ENCODE assay signal across 26 mouse cellular contexts in the genomic region with DNA sequence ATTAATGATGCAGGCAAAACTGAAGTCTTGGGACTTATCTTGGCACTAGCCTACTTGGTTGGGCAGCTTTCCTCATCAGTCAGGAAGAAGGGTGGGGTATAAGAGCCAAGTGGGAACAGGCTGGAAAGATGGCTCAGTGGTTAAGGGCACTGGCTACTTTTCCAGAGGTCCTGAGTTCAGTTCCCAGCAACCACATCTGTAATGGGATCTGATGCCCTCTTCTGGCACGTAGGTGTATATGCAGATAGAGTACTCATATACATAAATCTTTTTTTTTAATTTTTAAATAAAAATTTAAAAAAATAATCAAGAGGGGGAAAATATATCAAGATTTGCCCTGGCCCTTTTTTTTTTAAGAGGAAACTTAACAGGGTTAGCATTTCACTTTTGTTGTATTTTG. TPM values are rescaled to one million over a fixed set of nuclear protein-coding genes. Genes with fewer than 3 reads are reported as not detected.
A peak's percentile ranks its signal among the peaks of the same experiment; 100 is the strongest.
DNase-seq lines count a peak whose midpoint lies in the region; ATAC-seq and TF ChIP-seq lines count a peak whose summit lies in the region.
"Had no signal": no experiment of that assay in that cellular context is flagged by ENCODE, and none has a peak within 500 bp of the region (broad histone marks: within the 10 kb centered on the region; RNA-seq: fewer than 3 reads in every experiment).

No protein-coding gene starts in this region.

- H3K27me3 ChIP-seq in lung, postnatal 0 days (replicated peaks; ENCODE audit: insufficient read depth, low read length): no peaks in the 10 kb centered on the region
- no peaks in the 10 kb centered on the region for H3K27me3 ChIP-seq in MEL (ENCODE audit: control insufficient read depth in 1 of 2, insufficient read depth in 2 of 2, low read length in 2 of 2)
- H3K27me3 ChIP-seq: forebrain, embryonic 15.5 days; heart, embryonic 13.5 days had no signal

- no peaks in the 10 kb centered on the region for H3K36me3 ChIP-seq in lung, postnatal 0 days (ENCODE audit: insufficient read depth, low read length)
- peaks cover 0 to 3% of the 10 kb centered on the region in 2 experiments; a peak in 1 of 4 replicates for H3K36me3 ChIP-seq in MEL (ENCODE audit: control insufficient read depth in 1 of 2, insufficient read depth in 2 of 2, low read length in 2 of 2)
- H3K36me3 ChIP-seq: embryonic facial prominence, embryonic 10.5 days; forebrain, embryonic 15.5 days; heart, embryonic 13.5 days; limb, embryonic 15.5 days; midbrain, embryonic 12.5 days had no signal

- TF ChIP-seq RAD21 in MEL (IDR thresholded peaks at IDR 0.05; ENCODE audit: low read depth, low read length): peak; percentile 49

- DNase-seq in gastrocnemius, adult 2 months: no peak
- no peak for DNase-seq in gastrocnemius, postnatal 4 days (ENCODE audit: low spot score in 2 of 2)
- no peak for DNase-seq in layer of hippocampus, adult 2 months (ENCODE audit: low spot score in 2 of 2)
- no peak for DNase-seq in layer of hippocampus, postnatal 10 days (ENCODE audit: low spot score in 2 of 2)
- DNase-seq in lung, postnatal 0 days (ENCODE audit: low spot score): no peak
- DNase-seq in lung, postnatal 25 days (ENCODE audit: low spot score): no peak
- peak; percentile 45 for DNase-seq in MEL (ENCODE audit: low read depth, low spot score)
- DNase-seq in retina, postnatal 1 day: no peak
- DNase-seq: adrenal gland, adult 2 months; B cell, adult 2 months; cerebellum, adult 18-20 months; gastrocnemius, postnatal 10 days; heart, adult 18-20 months; kidney, adult 9 months; kidney, postnatal 36 days; left cerebral cortex, postnatal 4 days; right cerebral cortex, postnatal 14 days; thymus, postnatal 14 days had no signal

- no peak for TF ChIP-seq POLR2A in MEL (IDR thresholded peaks at IDR 0.05; ENCODE audit: control insufficient read depth in 1 of 2, insufficient read depth in 1 of 2, low read depth in 1 of 2, low read length in 2 of 2, poor library complexity in 1 of 2)

- no peaks in the 10 kb centered on the region for H3K9me3 ChIP-seq in lung, postnatal 0 days (ENCODE audit: low read length)
- H3K9me3 ChIP-seq in MEL (replicated peaks; ENCODE audit: insufficient read depth, low read length): no peaks in the 10 kb centered on the region
- H3K9me3 ChIP-seq: embryonic facial prominence, embryonic 10.5 days; forebrain, embryonic 15.5 days; heart, embryonic 13.5 days; limb, embryonic 15.5 days; midbrain, embryonic 12.5 days had no signal

- 24% methylated on average over 1 of the region's 1 CpGs for WGBS in lung, postnatal 0 days

- H3K4me2 ChIP-seq in lung, postnatal 0 days (replicated peaks; ENCODE audit: low read depth, low read length): no peak overlapping the region
- H3K4me2 ChIP-seq: forebrain, embryonic 15.5 days; heart, embryonic 13.5 days; hindbrain, embryonic 14.5 days; limb, embryonic 15.5 days; midbrain, embryonic 12.5 days had no signal

- H3K27ac ChIP-seq in gastrocnemius, adult 2 months: no peak overlapping the region
- H3K27ac ChIP-seq in layer of hippocampus, adult 2 months: no peak overlapping the region
- no peak overlapping the region for H3K27ac ChIP-seq in lung, postnatal 0 days (ENCODE audit: low read length)
- H3K27ac ChIP-seq in MEL (ENCODE audit: control insufficient read depth, low read depth, low read length): no peak overlapping the region
- H3K27ac ChIP-seq: embryonic facial prominence, embryonic 10.5 days; forebrain, embryonic 15.5 days; heart, embryonic 13.5 days; hindbrain, embryonic 14.5 days; limb, embryonic 15.5 days; midbrain, embryonic 12.5 days had no signal

- no peak overlapping the region for H3K9ac ChIP-seq in lung, postnatal 0 days (replicated peaks; ENCODE audit: low read depth)
- no peak overlapping the region for H3K9ac ChIP-seq in MEL (ENCODE audit: control insufficient read depth, low read depth, low read length, poor library complexity, severe bottlenecking)
- H3K9ac ChIP-seq: forebrain, embryonic 15.5 days; heart, embryonic 13.5 days; hindbrain, embryonic 14.5 days; limb, embryonic 15.5 days; midbrain, embryonic 12.5 days had no signal

- ATAC-seq in lung, postnatal 0 days: no peak
- ATAC-seq: forebrain, embryonic 15.5 days had no signal

- intact Hi-C loops in gastrocnemius, adult 2 months (cut with DNase I): no loop called here

- no peaks in the 10 kb centered on the region; the same call in 1 of the 2 replicates for H3K79me2 ChIP-seq in MEL (ENCODE audit: control insufficient read depth, insufficient read depth, low read length, poor library complexity)

- no peak overlapping the region for H3K4me3 ChIP-seq in gastrocnemius, adult 2 months
- no peak overlapping the region for H3K4me3 ChIP-seq in layer of hippocampus, adult 2 months
- no peak overlapping the region for H3K4me3 ChIP-seq in lung, postnatal 0 days (ENCODE audit: low read depth, low read length)
- H3K4me3 ChIP-seq in MEL (ENCODE audit: control insufficient read depth in 1 of 2, insufficient read depth in 1 of 2, low read depth in 2 of 2, low read length in 2 of 2): no peak overlapping the region
- H3K4me3 ChIP-seq: embryonic facial prominence, embryonic 10.5 days; forebrain, embryonic 15.5 days; heart, embryonic 13.5 days; limb, embryonic 15.5 days; midbrain, embryonic 12.5 days had no signal

- 0 out of 2 replicates have a peak, but pooled peaks cover 3% of the 10 kb centered on the region for H3K4me1 ChIP-seq in lung, postnatal 0 days (ENCODE audit: insufficient read depth, low read depth, low read length)
- peaks cover 0 to 10% of the 10 kb centered on the region in 2 experiments; a peak in 2 of 4 replicates for H3K4me1 ChIP-seq in MEL (ENCODE audit: control insufficient read depth in 1 of 2, insufficient read depth in 2 of 2, low read length in 2 of 2)

- no peak for TF ChIP-seq EP300 in lung, postnatal 0 days (IDR thresholded peaks at IDR 0.05)
- TF ChIP-seq EP300 in MEL (IDR thresholded peaks at IDR 0.05; ENCODE audit: low read depth in 1 of 2, low read length in 2 of 2): no peak

- TF ChIP-seq CTCF in gastrocnemius, adult 2 months (IDR thresholded peaks at IDR 0.05): peak; percentile 40
- TF ChIP-seq CTCF in layer of hippocampus, adult 2 months (conservative IDR thresholded peaks at IDR 0.05): peak; percentile 55
- TF ChIP-seq CTCF in lung, postnatal 0 days (IDR thresholded peaks at IDR 0.05): peak; percentile 30; the same call in 1 of the 2 replicates
- TF ChIP-seq CTCF in MEL (IDR thresholded peaks at IDR 0.05 in 2 of 3, conservative IDR thresholded peaks at IDR 0.05 in 1 of 3; ENCODE audit: control insufficient read depth in 1 of 3, insufficient read depth in 1 of 3, low read depth in 2 of 3, low read length in 3 of 3, poor library complexity in 1 of 3, severe bottlenecking in 1 of 3): peak; percentile 30 to 47 (median 31); a peak in 4 of 6 replicates

TF ChIP-seq in MEL, 35 proteins besides CTCF, POLR2A, EP300 and RAD21 (continues in another document):
- TF ChIP-seq ZC3H11A (IDR thresholded peaks at IDR 0.05; ENCODE audit: low read depth, low read length) (peak; percentile 63), POLR2AphosphoS2 (IDR thresholded peaks at IDR 0.05; ENCODE audit: low read length) (no peak)

RNA-seq across cellular contexts. Expression of a gene that starts 1.6 kb away (rescaled TPM):
- total RNA-seq in gastrocnemius, adult 2 months (2021): 100 to 1,000 TPM; 223 to 228 TPM
- 100 to 1,000 TPM in 1 of 2 experiments, 10 to 100 TPM in 1; 96.7 to 121 TPM for total RNA-seq in gastrocnemius, postnatal 4 days (2021)
- total RNA-seq in layer of hippocampus, adult 2 months (2021): 10 to 100 TPM; 79.2 to 82.4 TPM
- total RNA-seq in layer of hippocampus, postnatal 10 days (2021): 10 to 100 TPM; 41.7 to 47.2 TPM
- 11.0 TPM in 2 replicates for polyA plus RNA-seq in lung, postnatal 0 days (2015; fragmentation: Nextera tagmentation; extraction: Ambion mirVana)
- 3.6 and 4.3 TPM in 2 replicates for total RNA-seq in MEL (2012; rRNA removed)
- polyA plus RNA-seq in MEL (2012; ENCODE audit: insufficient read depth in 1 of 2, insufficient read length in 2 of 2, low read depth in 1 of 2, low replicate concordance in 2 of 2, missing spikeins in 1 of 2): 10 to 100 TPM in 1 of 2 experiments, not detected in 1; 13.9 TPM

RNA-seq across cellular contexts. Expression of a gene that starts 22.0 kb away (rescaled TPM):
- total RNA-seq in gastrocnemius, adult 2 months (2021): 1 to 10 TPM; 9.3 to 9.8 TPM
- total RNA-seq in gastrocnemius, postnatal 4 days (2021): 10 to 100 TPM; 21.7 to 33.0 TPM
- total RNA-seq in layer of hippocampus, adult 2 months (2021): 100 to 1,000 TPM; 854 to 892 TPM
- total RNA-seq in layer of hippocampus, postnatal 10 days (2021): 100 to 1,000 TPM; 644 to 646 TPM
- polyA plus RNA-seq in lung, postnatal 0 days (2015; fragmentation: Nextera tagmentation; extraction: Ambion mirVana): 2.9 and 5.0 TPM in 2 replicates
- 1.5 and 4.0 TPM in 2 replicates for total RNA-seq in MEL (2012; rRNA removed)
- polyA plus RNA-seq in MEL (2012; ENCODE audit: insufficient read depth in 1 of 2, insufficient read length in 2 of 2, low read depth in 1 of 2, low replicate concordance in 2 of 2, missing spikeins in 1 of 2): 10 to 100 TPM in 1 of 2 experiments, not detected in 1; 24.0 TPM
- polyA plus RNA-seq: midbrain, embryonic 12.5 days; neural tube, embryonic 11.5 days had no signal

RNA-seq across cellular contexts. Expression of a gene that starts 36.4 kb away (rescaled TPM):
- total RNA-seq in gastrocnemius, adult 2 months (2021): not detected
- not detected for total RNA-seq in gastrocnemius, postnatal 4 days (2021)
- total RNA-seq in layer of hippocampus, adult 2 months (2021): 1 to 10 TPM in 1 of 2 experiments, not detected in 1; 1.3 TPM
- 1 to 10 TPM in 1 of 2 experiments, not detected in 1; 2.4 TPM for total RNA-seq in layer of hippocampus, postnatal 10 days (2021)
- 0.08 TPM in 1 of 2 replicates, not detected in the other for polyA plus RNA-seq in lung, postnatal 0 days (2015; fragmentation: Nextera tagmentation; extraction: Ambion mirVana)
- not detected in 2 replicates for total RNA-seq in MEL (2012; rRNA removed)
- polyA plus RNA-seq in MEL (2012; ENCODE audit: insufficient read depth in 1 of 2, insufficient read length in 2 of 2, low read depth in 1 of 2, low replicate concordance in 2 of 2, missing spikeins in 1 of 2): under 1 TPM in 1 of 2 experiments, not detected in 1; 0.10 TPM
- total RNA-seq: heart, adult 18-20 months; heart, postnatal 25 days; left cerebral cortex, postnatal 4 days had no signal
- polyA plus RNA-seq: heart, embryonic 13.5 days; midbrain, embryonic 12.5 days had no signal

RNA-seq across cellular contexts. Expression of a gene that starts 41.9 kb away (rescaled TPM):
- 1 to 10 TPM; 2.5 to 7.6 TPM for total RNA-seq in gastrocnemius, adult 2 months (2021)
- total RNA-seq in gastrocnemius, postnatal 4 days (2021): 10 to 100 TPM; 12.9 to 15.0 TPM
- 10 to 100 TPM; 12.3 to 14.4 TPM for total RNA-seq in layer of hippocampus, adult 2 months (2021)
- 10 to 100 TPM; 16.0 to 17.6 TPM for total RNA-seq in layer of hippocampus, postnatal 10 days (2021)
- 9.8 and 10.3 TPM in 2 replicates for polyA plus RNA-seq in lung, postnatal 0 days (2015; fragmentation: Nextera tagmentation; extraction: Ambion mirVana)
- total RNA-seq in MEL (2012; rRNA removed): 0.19 TPM in 1 of 2 replicates, not detected in the other
- polyA plus RNA-seq in MEL (2012; ENCODE audit: insufficient read depth in 1 of 2, insufficient read length in 2 of 2, low read depth in 1 of 2, low replicate concordance in 2 of 2, missing spikeins in 1 of 2): under 1 TPM in 1 of 2 experiments, not detected in 1; 0.13 TPM

RNA-seq across cellular contexts. Expression of a gene that starts 48.1 kb away (rescaled TPM):
- total RNA-seq in gastrocnemius, adult 2 months (2021): 1 to 10 TPM in 1 of 2 experiments, under 1 TPM in 1; 0.71 to 1.4 TPM
- under 1 TPM in 1 of 2 experiments, not detected in 1; 0.10 TPM for total RNA-seq in gastrocnemius, postnatal 4 days (2021)
- under 1 TPM; 0.27 to 0.38 TPM for total RNA-seq in layer of hippocampus, adult 2 months (2021)
- total RNA-seq in layer of hippocampus, postnatal 10 days (2021): under 1 TPM in 1 of 2 experiments, not detected in 1; 0.43 TPM
- polyA plus RNA-seq in lung, postnatal 0 days (2015; fragmentation: Nextera tagmentation; extraction: Ambion mirVana): 0.29 and 0.30 TPM in 2 replicates
- not detected in 2 replicates for total RNA-seq in MEL (2012; rRNA removed)
- under 1 TPM in 1 of 2 experiments, not detected in 1; 0.24 TPM for polyA plus RNA-seq in MEL (2012; ENCODE audit: insufficient read depth in 1 of 2, insufficient read length in 2 of 2, low read depth in 1 of 2, low replicate concordance in 2 of 2, missing spikeins in 1 of 2)
- polyA plus RNA-seq: heart, embryonic 13.5 days had no signal

Comparison
In these comparisons a context has a peak if more than half of its experiments do, and no peak if none do; other contexts are left out.
1. RNA of a gene that starts 22.0 kb away (total RNA-seq): 854 to 892 TPM in layer of hippocampus, adult 2 months and 644 to 646 TPM in layer of hippocampus, postnatal 10 days; 21.7 to 33.0 TPM in gastrocnemius, postnatal 4 days, 9.3 to 9.8 TPM in gastrocnemius, adult 2 months and 1.5 to 4.0 TPM in MEL; every median in the first group is over 10 times any median in the second.
2. Peak in every context shown above with its lines, with median percentiles within 50 percentile points of each other: CTCF ChIP-seq.